Mouse (Mus musculus): ENCODE data around the gene Dcakd. TPM values are rescaled to one million over a fixed set of nuclear protein-coding genes. Genes with fewer than 3 reads are reported as not detected.
A peak's percentile ranks its signal among the peaks of the same experiment; 100 is the strongest.

Dcakd gene
- total RNA-seq, 4 experiments from 2014 or later = 10.3 to 15.1 (median 13.0) TPM

GRCm38 (mm10) chr11:103006286-103007000 lies 21.7 kb downstream of the Dcakd start:
- no peak for DNase-seq (ENCODE audit: low spot score in 2 of 2)

DNA sequence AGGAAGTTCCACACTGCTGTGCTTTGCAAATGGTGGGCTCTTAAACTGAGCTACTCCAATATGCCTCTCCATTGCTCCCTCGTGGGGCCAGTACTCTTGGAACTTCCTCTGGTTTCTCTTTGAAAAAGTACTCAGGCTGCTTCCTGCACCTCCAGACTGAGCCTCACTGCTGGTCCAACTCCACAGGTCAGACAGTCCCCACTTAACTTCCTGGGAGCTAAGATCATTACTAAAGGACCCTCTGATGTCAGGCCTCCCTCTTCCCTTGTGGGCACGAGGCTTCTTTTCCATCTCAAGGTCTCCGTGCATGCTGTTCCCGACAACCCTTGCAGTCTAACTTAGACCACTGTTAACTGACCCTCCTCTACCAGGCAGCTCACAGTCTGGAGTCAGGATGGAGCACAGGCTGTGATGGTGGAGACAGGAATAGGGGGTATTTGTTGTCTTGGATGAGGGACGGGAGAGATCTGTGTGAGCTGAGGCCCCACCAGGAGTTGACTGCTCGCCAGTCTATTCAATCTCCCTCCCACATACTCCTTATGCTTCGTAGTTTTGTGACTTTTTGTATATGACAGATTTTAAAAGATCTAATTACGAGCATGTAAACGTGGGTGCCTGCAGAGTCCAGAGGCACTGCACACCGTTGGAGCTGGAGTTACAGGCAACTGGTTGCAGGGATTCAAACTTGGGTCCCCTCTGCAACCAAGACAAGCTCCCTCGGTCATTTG lies 22.7 kb downstream of the Dcakd start:
- DNase-seq (ENCODE audit: low spot score in 2 of 2) = no peak

- no peak for DNase-seq (ENCODE audit: low spot score in 2 of 2)
Measured at GRCm38 (mm10) chr11:103004852-103005251, 23.3 kb downstream of the Dcakd start.

DNA sequence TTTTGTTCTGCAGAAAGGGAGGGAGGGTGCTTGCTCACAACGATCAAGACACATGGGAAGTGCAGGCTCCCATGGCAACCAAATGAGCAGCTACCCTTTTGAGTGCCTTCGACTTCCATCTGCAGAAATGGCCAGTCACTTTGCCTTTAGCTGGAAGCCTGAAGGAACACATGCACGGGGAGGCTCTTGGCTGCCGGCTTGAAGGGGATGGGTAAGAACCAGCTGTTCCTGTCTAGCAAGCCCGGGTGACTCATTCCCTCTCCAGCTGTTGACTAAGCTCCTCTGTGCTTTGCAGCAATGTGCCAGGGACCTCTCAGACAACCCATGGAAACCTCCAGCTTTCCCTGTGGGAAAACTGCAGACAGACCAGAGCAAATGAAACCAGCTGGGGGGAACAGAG lies 24.9 kb downstream of the Dcakd start:
- DNase-seq (ENCODE audit: low spot score in 2 of 2) = peak; percentile 59 to 74

DNA sequence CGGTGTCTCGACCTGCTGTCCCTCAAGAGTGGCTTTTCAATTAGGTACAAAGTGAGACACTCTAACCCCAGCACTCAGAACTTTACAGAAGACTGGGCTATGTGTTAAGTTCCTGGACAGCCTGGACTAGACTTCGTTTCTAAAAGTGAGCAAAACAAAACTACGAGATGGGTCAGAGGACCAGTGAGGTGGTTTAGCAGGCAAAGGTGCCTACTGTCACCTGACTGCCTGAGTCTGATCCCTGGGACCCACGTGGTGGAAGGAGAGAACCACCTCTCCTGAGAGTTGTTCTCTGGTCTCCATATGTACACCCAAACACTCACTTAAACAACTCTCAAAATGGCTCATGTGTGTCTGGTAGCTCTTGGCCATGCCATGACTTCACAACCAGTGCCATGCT lies 27.1 kb downstream of the Dcakd start:
- DNase-seq (ENCODE audit: low spot score in 2 of 2) = no peak

- no peak for DNase-seq (ENCODE audit: low spot score in 2 of 2)
Measured at GRCm38 (mm10) chr11:103000111-103000510, 28.0 kb downstream of the Dcakd start.

GRCm38 (mm10) chr11:102999317-102999970 lies 28.7 kb downstream of the Dcakd start:
- no peak for DNase-seq (ENCODE audit: low spot score in 2 of 2)

GRCm38 (mm10) chr11:102998577-102999316 lies 29.4 kb downstream of the Dcakd start:
- no peak for DNase-seq (ENCODE audit: low spot score in 2 of 2)

DNA sequence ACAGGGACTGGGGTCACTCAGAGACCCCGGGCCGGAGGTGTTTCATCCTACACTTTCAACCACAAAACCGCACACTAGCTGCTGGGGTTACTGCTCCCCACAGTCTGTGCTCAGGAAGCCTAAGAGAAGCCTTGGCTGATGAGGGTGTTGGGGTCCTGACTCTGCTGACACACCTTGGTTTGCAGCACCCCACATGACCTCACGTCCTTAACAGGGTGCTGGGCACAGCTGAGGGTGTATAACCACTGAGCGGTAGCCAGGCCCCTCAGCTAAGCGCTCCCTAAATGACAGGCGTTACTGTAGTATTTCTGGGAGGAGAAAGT lies 29.9 kb downstream of the Dcakd start:
- no peak for DNase-seq (ENCODE audit: low spot score in 2 of 2)

DNA sequence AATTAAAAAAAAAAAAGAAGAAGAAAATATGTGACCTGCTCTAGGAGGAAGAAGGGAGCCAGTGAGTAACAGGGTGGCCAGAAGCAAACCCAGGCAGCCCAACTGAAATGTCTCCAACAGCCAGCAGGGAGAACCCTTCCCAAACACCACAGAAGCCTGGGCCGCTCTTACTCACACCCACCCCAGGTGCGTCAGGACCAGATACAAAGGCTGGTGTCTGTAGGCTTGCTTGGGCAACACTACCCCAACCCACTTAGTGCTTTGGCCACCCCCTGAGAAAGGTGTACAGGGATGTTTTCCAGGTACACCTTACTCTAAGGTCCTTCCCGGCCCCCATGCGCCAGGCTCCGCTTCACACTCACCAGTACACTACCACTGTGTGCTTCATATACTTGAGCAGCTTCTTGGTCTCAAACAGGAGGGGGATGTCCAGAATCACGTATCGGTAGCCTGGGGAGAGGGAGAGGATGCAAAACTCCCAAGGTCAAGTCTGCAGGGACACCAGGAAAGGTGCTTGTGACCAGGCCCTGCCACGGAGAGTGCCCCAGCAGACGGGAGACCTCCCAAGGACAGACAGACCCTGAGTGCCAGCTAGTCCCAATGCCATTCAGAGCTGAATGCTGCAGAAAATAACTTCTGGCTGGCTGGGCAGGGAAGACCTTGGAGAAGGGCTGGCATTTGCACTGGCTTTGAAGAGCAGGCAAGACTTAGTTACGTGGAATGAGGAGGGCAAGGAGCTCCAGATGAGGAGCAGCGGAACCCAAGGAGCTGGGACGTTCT lies 31.0 kb downstream of the Dcakd start:
- no peak for DNase-seq (ENCODE audit: low spot score in 2 of 2)

GRCm38 (mm10) chr11:102996385-102996784 lies 31.7 kb downstream of the Dcakd start:
- peak in 1 of 2 experiments; percentile 28 for DNase-seq (ENCODE audit: low spot score in 2 of 2)

GRCm38 (mm10) chr11:102994952-102995351 lies 33.2 kb downstream of the Dcakd start:
- no peak for DNase-seq (ENCODE audit: low spot score in 2 of 2)

DNA sequence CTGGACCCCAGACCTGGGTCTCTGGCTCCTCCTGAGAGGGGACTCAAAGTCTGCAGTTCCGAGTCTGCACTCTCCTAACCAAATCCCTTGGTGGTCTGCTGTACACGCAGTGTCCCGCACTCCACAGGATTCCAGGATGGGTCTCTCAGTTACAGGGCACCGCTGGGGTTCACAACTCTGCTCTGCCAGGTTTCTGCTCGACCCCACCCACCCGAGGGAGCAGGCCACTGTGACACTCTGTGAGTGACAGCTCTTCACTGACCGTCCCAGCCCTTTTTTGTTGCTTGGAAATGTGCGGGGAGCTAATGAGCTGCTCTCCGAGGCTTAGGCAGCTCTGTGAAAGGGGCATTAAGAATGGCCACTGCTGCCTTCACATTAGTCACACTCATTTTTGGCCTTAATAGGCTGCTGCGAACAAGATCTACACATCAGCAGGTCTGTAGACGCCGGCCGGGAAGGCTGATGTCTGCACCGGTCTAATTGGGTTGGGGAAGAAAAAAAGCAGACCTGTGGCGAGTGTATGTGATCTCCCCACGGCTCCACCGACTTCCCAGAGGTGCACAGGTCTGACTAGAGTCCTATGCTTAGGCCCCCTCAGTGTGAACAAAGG lies 34.6 kb downstream of the Dcakd start:
- DNase-seq (ENCODE audit: low spot score in 2 of 2) = no peak

GRCm38 (mm10) chr11:102992940-102993339 lies 35.2 kb downstream of the Dcakd start:
- DNase-seq (ENCODE audit: low spot score in 2 of 2) = peak in 1 of 2 experiments; percentile 36

- DNase-seq (ENCODE audit: low spot score in 2 of 2) = no peak
Measured at GRCm38 (mm10) chr11:102991681-102992080, 36.5 kb downstream of the Dcakd start.

GRCm38 (mm10) chr11:102990152-102990663 lies 37.9 kb downstream of the Dcakd start:
- peak in 1 of 2 experiments; percentile 28 for DNase-seq (ENCODE audit: low spot score in 2 of 2)

DNA sequence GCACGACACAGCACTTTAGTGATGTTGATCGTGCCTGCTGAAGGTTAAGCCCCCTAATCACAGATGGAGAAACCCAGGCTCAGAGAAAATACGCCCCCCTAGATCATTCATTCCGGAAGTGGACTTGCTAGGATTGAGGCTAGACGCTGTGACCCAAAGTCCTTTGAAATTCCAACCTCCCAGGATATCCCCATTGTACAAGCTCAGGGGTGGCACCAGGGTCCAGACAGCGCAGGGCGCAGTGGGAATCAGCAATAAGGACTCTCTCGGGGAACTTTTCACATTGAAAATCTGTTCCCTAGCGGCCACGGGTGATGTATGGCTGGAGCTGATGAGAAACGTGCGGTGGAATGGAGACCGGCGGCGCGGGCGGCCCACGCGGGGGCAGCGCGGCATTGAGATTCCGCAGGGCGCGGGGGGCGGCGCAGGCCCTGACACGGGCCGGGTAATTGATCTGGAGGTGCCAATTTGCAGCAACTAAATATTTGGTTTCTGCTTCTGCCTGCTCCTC lies 38.4 kb downstream of the Dcakd start:
- no peak for DNase-seq (ENCODE audit: low spot score in 2 of 2)

DNA sequence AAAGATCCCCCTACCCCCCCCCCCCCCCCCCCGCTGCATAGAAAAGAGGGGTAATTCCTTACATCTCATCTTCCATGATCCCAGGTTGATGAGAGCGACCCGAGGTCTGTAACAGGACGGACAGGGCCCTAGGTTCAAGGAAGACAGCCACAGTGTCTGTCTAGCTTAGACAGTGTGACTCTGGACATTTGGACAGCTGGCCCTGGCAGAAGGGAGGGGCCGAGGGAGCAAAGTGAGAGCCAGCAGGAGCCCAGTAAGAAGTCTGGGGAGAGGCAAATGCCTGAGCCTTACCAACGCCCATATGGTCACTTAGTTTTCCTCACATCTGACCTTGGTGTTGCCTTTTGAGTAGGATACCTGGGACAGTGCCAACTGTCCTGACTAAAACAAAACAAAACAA lies 43.0 kb downstream of the Dcakd start:
- DNase-seq (ENCODE audit: low spot score in 2 of 2) = no peak

DNA sequence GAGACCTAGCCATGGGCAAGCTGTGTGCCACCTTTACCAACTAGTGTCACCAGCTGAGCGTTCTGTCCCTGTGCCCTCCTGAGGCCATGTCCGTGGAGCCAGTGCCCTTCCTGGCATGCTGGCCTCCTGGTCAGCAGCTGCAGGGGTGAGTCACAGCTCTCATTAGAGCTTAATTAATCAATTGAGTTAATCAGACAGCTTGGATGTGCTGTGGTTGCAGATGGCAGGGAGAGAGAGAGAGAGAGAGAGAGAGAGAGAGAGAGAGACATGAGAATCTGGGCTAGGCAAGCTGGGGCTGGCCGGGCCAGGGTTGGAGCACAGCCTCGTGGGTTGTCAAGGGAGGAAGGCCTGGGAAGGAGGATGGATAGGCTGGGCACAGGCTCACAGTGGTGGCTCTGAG lies 43.5 kb downstream of the Dcakd start:
- no peak for DNase-seq (ENCODE audit: low spot score in 2 of 2)

- DNase-seq (ENCODE audit: low spot score in 2 of 2) = no peak
Measured at GRCm38 (mm10) chr11:102984086-102984485, 44.0 kb downstream of the Dcakd start.

Data from gastrocnemius, adult 8-10 months (tissue).